Mouse (Mus musculus) liver, adult 2 months (tissue): ENCODE data around the gene Cpa4. TPM values are rescaled to one million over a fixed set of nuclear protein-coding genes. Genes with fewer than 3 reads are reported as not detected.

Experiments
- DNase-seq: peaks from one replicate; pipeline ENCODE4 v3.0.0-alpha.2; 2011; ENCODE audit warnings: low read depth, low spot score; ENCODE audit errors: extremely low read depth
- H3K27ac ChIP-seq: fragments of 200-500 bp; replicated peaks from 2 replicates; pipeline ENCODE4 v1.5.1; 2012; ENCODE audit warnings: low read depth, mild to moderate bottlenecking, control low read depth, inconsistent platforms, low read length; ENCODE audit not compliant: insufficient read depth
- H3K27me3 ChIP-seq: fragments of 200-500 bp; 2 replicates; pipeline ENCODE4 v1.6.1; 2012; ENCODE audit warnings: mild to moderate bottlenecking, moderate library complexity, low read length, inconsistent platforms; ENCODE audit not compliant: control insufficient read depth, insufficient read depth
- H3K36me3 ChIP-seq: fragments of 200-500 bp; 2 replicates; pipeline ENCODE4 v1.6.1; 2012; ENCODE audit warnings: low read length, inconsistent platforms; ENCODE audit not compliant: control insufficient read depth, insufficient read depth
- H3K4me1 ChIP-seq: fragments of 200-500 bp; 2 replicates; pipeline ENCODE4 v1.6.1; 2011; ENCODE audit warnings: low read length; ENCODE audit not compliant: control insufficient read depth, insufficient read depth
- H3K4me3 ChIP-seq: fragments of 200-500 bp; 2 replicates; pipeline ENCODE4 v1.5.1; 2011; ENCODE audit warnings: low read depth, mild to moderate bottlenecking, control low read depth, low read length, moderate library complexity; ENCODE audit not compliant: insufficient read depth
- H3K79me2 ChIP-seq: fragments of 200-500 bp; 2 replicates; pipeline ENCODE4 v1.6.1; 2012; ENCODE audit warnings: inconsistent platforms, mild to moderate bottlenecking, low read length, moderate library complexity; ENCODE audit not compliant: control insufficient read depth, insufficient read depth
- H3K9ac ChIP-seq: fragments of 200-500 bp; 2 replicates; pipeline ENCODE4 v1.6.1; 2012; ENCODE audit warnings: low read depth, mild to moderate bottlenecking, control low read depth, inconsistent platforms, low read length
- CTCF ChIP-seq: fragments of 200-500 bp; IDR thresholded peaks from 2 replicates; pipeline ENCODE4 v1.5.1; 2011; ENCODE audit warnings: low read depth, low read length, control low read depth
- POLR2A ChIP-seq: fragments of 200-500 bp; IDR thresholded peaks from 2 replicates; pipeline ENCODE4 v1.6.1; 2011; ENCODE audit warnings: low read length, control low read depth; ENCODE audit not compliant: insufficient read depth; ENCODE audit errors: extremely low read depth
- WGBS: fragments of 180-500 bp; shearing (Covaris S2); methylation state at CpG from one replicate; pipeline ENCODE4 v1.1.7; 2018; 5-methylcytosine and 5-hydroxymethylcytosine counted together
- polyA plus RNA-seq: library from polyadenylated mRNA; depleted of rRNA; stranded (reverse); fragments of >200 nt; gene quantifications from 2 replicates; pipeline ENCODE4 v1.2.3, GENCODE M21; 2012
- total RNA-seq: library from RNA; depleted of rRNA; stranded (reverse); fragments of >200 nt; gene quantifications from 2 replicates; pipeline ENCODE4 v1.2.3, GENCODE M21; 2014

Cpa4 gene
- total and polyA plus RNA-seq, 2 experiments, result not detected

DNA sequence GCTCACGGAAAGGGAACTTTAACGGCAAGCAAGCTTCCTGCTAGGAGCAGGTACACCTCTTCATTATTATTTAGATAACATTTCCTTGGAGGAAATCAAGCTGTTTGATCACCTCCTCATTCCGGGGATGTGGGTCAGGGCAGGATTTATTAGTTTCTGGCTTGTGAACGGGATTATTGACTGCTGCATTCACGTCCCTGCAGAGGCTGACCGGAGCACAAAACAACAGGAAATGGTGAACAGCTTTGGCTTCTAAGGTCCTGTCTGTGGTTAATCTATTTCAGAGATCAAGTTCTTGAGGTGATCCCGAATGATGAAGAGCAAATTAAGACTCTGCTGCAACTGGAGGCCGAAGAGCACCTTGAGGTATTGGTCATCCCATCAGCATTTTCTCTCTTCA is 24.3 kb upstream of the Cpa4 start:
- Histone ChIP-seq H3K27me3 (no peaks in the 10 kb centered on the region), H3K9ac (no peak overlapping the region), H3K79me2 (no peaks in the 10 kb centered on the region), H3K4me3 (no peak overlapping the region), H3K27ac (no peak overlapping the region), H3K36me3 (no peaks in the 10 kb centered on the region), H3K4me1 (peaks cover 2% of the 10 kb centered on the region; the same call in 1 of the 2 replicates)
- no peak for DNase-seq
- TF ChIP-seq POLR2A, result no peak
- TF ChIP-seq CTCF, result no peak
- WGBS, result 67% methylated on average over 8 of the region's 8 CpGs

DNA sequence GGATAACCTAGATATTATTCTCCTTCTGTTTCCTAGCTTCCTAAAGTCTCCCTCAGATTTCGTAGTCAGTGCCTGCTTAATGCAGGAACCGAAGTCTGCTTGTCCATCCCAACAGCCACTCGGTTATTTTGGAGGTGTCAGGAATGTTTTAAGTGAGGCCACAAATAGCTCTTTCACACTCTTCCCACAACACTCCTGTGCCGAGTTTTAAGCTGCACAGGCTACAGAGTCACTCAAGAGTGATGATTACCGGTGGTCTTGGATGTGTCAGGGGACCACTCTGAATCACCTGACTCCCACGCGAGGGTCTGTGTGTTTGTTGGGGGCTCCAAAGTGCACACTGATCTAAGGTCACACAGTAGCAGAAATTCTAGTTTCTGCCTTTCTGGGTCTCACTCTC is 22.5 kb upstream of the Cpa4 start:
- H3K27ac ChIP-seq, result no peak overlapping the region
- DNase-seq, result no peak
- no peak overlapping the region for H3K9ac ChIP-seq
- no peaks in the 10 kb centered on the region; the same call in 1 of the 2 replicates for H3K27me3 ChIP-seq
- no peak overlapping the region for H3K4me3 ChIP-seq
- H3K4me1 ChIP-seq, result peaks cover 2% of the 10 kb centered on the region; the same call in 1 of the 2 replicates
- H3K36me3 ChIP-seq, result no peaks in the 10 kb centered on the region
- no peak for TF ChIP-seq POLR2A
- TF ChIP-seq CTCF, result no peak
- WGBS, result 91% methylated on average over 7 of the region's 7 CpGs
- no peaks in the 10 kb centered on the region for H3K79me2 ChIP-seq

DNA sequence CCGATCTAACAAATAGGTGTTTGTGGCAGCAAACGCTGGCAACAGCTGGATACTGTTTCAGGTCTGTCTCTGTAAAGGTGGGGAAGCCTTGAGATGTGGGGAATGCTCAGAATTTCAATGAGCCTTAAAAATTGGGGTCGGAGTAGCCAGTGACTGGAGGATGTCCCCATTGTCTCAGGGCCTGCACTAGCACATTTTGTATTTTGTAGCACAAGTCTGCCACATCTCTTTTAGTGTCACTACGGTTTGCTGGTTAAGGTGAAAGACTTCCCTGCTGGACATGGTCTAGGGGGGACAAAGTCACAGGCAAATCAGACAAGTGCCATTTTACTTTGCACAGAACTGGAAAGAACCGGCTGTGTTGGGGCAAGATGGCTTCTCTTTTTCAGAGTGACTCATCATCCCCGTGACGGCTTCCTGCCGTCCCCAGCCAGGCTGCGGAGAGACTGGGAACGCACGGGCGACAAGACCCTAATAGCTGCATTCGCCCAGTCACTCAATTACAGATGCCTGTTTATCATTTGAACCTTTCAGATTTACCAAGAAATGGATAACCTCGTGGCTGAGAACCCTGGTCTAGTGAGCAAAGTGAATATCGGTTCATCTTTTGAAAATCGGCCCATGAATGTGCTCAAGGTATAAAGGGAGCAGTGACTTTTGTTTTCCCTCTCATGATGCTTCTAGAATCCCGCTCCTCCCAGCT is 21.4 kb upstream of the Cpa4 start:
- no peak for DNase-seq
- H3K27me3 ChIP-seq, result peaks cover under 1% of the 10 kb centered on the region; the same call in 1 of the 2 replicates

DNA sequence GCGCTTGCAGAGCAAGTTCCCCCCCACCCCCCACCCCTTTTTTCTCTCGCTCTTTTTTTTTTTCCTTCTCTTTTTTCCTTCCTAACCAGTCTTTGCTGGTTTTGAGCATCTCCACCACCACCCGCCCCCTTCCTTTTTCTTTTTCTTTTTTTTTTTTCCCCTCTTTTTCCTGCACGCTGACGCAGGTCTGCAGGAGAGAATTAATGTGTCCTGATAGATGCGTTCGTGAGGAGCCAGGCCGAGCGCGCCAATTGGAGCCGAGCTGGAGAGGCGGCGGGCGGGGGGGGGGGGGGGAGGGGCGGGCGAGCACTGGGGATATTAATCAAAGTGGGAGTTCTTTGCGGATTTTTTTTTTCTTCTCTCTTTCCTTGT is 20.9 kb upstream of the Cpa4 start:
- Histone ChIP-seq H3K4me1 (peaks cover 2% of the 10 kb centered on the region; the same call in 1 of the 2 replicates), H3K79me2 (no peaks in the 10 kb centered on the region), H3K27ac (no peak overlapping the region), H3K27me3 (peaks cover 2% of the 10 kb centered on the region; the same call in 1 of the 2 replicates), H3K4me3 (no peak overlapping the region), H3K36me3 (no peaks in the 10 kb centered on the region), H3K9ac (no peak overlapping the region)
- WGBS, result 7% methylated on average over 17 of the region's 17 CpGs
- TF ChIP-seq POLR2A (no peak), CTCF (no peak)
- DNase-seq, result no peak

More for the DNA sequence above, 21.4 kb upstream of the Cpa4 start:
- no peak overlapping the region for H3K27ac ChIP-seq
- no peaks in the 10 kb centered on the region for H3K36me3 ChIP-seq
- no peaks in the 10 kb centered on the region for H3K79me2 ChIP-seq
- peak overlapping the region; percentile 13; the same call in 1 of the 2 replicates for H3K4me3 ChIP-seq
- peaks cover 2% of the 10 kb centered on the region; the same call in 1 of the 2 replicates for H3K4me1 ChIP-seq
- no peak for TF ChIP-seq POLR2A
- no peak for TF ChIP-seq CTCF
- WGBS, result 49% methylated on average over 17 of the region's 17 CpGs
- no peak overlapping the region for H3K9ac ChIP-seq

DNA sequence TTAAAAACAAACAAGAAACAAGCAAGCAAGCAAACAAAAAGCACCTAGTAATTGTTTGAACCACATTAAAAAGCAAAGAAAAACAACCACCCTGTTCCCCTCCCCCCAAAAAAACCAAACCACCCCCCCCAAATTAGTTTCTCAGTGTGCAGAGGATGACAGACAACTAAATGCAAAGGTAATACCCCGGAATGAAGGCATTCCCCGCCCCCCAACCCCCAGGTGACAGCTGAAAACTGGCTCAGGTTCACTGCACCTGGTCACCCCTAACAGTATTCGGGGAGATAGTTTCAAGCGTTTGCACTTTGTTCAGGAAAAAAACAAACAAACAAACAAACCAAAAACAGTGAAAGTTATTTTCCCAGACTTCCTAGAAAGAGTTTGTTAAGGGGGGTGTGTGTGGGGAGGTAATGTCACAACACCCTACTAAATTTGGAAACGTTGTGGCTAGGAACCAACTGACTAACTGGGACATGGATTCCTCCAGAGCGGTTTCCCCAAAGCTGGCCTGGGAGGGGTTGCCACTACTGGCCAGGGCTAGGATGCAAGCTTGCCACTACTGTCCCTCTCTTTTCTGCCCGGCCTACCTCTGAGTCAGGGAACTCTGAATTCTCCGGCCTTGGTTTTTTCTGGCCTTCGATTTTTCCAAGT is 20.4 kb upstream of the Cpa4 start:
- no peaks in the 10 kb centered on the region for H3K36me3 ChIP-seq
- no peak overlapping the region for H3K4me3 ChIP-seq
- 31% methylated on average over 9 of the region's 9 CpGs for WGBS
- TF ChIP-seq CTCF (no peak), POLR2A (no peak)
- no peak overlapping the region for H3K9ac ChIP-seq
- no peak overlapping the region for H3K27ac ChIP-seq
- peak; percentile 52 for DNase-seq
- H3K27me3 ChIP-seq, result peaks cover 2% of the 10 kb centered on the region; the same call in 1 of the 2 replicates
- H3K79me2 ChIP-seq, result no peaks in the 10 kb centered on the region
- H3K4me1 ChIP-seq, result peaks cover 2% of the 10 kb centered on the region; the same call in 1 of the 2 replicates
